Mouse (Mus musculus) heart, embryonic 15.5 days (tissue): Measurements from ENCODE around the gene Pam. TPM values are rescaled to one million over a fixed set of nuclear protein-coding genes. Genes with fewer than 3 reads are reported as not detected.
A peak's percentile ranks its signal among the peaks of the same experiment; 100 is the strongest.

Experiments
- ATAC-seq: fragments of 200-750 bp; cut with Nextera tagmentation; replicated peaks from 2 replicates; pipeline ENCODE4 v1.8.0; 2017; ENCODE audit warnings: low read depth, moderate TSS enrichment; ENCODE audit not compliant: insufficient number of reproducible peaks, insufficient read depth, low FRiP score
- H3K27ac ChIP-seq: fragments of 300-500 bp; sonication (generic); 2 replicates; pipeline ENCODE4 v1.5.1; 2015; ENCODE audit warnings: mild to moderate bottlenecking, inconsistent platforms
- H3K27me3 ChIP-seq: fragments of 300-500 bp; sonication (generic); 2 replicates; pipeline ENCODE4 v1.6.1; 2015; ENCODE audit warnings: inconsistent platforms
- H3K36me3 ChIP-seq: fragments of 300-500 bp; sonication (generic); 2 replicates; pipeline ENCODE4 v1.6.1; 2015; ENCODE audit warnings: mild to moderate bottlenecking, inconsistent platforms
- H3K4me1 ChIP-seq: fragments of 300-500 bp; sonication (generic); replicated peaks from 2 replicates; pipeline ENCODE4 v1.6.1; 2015; ENCODE audit warnings: inconsistent platforms
- H3K4me2 ChIP-seq: fragments of 300-500 bp; sonication (generic); 2 replicates; pipeline ENCODE4 v1.6.1; 2015; ENCODE audit warnings: inconsistent platforms, mild to moderate bottlenecking, moderate library complexity
- H3K4me3 ChIP-seq: fragments of 300-500 bp; sonication (generic); 2 replicates; pipeline ENCODE4 v1.5.1; 2015; ENCODE audit warnings: mild to moderate bottlenecking, inconsistent platforms
- H3K9ac ChIP-seq: fragments of 300-500 bp; sonication (generic); 2 replicates; pipeline ENCODE4 v1.6.1; 2015; ENCODE audit warnings: mild to moderate bottlenecking, inconsistent platforms
- H3K9me3 ChIP-seq: fragments of 300-500 bp; sonication (generic); replicated peaks from 2 replicates; pipeline ENCODE4 v1.6.1; 2016; ENCODE audit warnings: inconsistent platforms
- WGBS: fragments of 180-500 bp; shearing (Covaris S2); methylation state at CpG from one replicate; pipeline ENCODE4 v1.1.7; 2015; ENCODE audit warnings: mixed read lengths; 5-methylcytosine and 5-hydroxymethylcytosine counted together
- polyA plus RNA-seq: library from polyadenylated mRNA; unstranded; fragments of >200 nt; fragmentation: Nextera tagmentation; extraction: Ambion mirVana; gene quantifications from 2 replicates; pipeline ENCODE4 v1.2.1, GENCODE M21; 2015

Gene Pam
- polyA plus RNA-seq, 1 experiment from 2014 or later, result 544 TPM

- H3K4me3 ChIP-seq, result no peak overlapping the region
- no peak overlapping the region for H3K9ac ChIP-seq
- H3K4me2 ChIP-seq, result no peak overlapping the region
- ATAC-seq, result no peak
- 92% methylated on average over 11 of the region's 11 CpGs for WGBS
- peaks cover 10% of the 10 kb centered on the region for H3K4me1 ChIP-seq
- no peaks in the 10 kb centered on the region for H3K36me3 ChIP-seq
- H3K27ac ChIP-seq, result no peak overlapping the region
- no peaks in the 10 kb centered on the region for H3K27me3 ChIP-seq
- no peaks in the 10 kb centered on the region for H3K9me3 ChIP-seq
Measured at GRCm38 (mm10) chr1:98097957-98098729, 2.7 kb upstream of the Pam start.

DNA sequence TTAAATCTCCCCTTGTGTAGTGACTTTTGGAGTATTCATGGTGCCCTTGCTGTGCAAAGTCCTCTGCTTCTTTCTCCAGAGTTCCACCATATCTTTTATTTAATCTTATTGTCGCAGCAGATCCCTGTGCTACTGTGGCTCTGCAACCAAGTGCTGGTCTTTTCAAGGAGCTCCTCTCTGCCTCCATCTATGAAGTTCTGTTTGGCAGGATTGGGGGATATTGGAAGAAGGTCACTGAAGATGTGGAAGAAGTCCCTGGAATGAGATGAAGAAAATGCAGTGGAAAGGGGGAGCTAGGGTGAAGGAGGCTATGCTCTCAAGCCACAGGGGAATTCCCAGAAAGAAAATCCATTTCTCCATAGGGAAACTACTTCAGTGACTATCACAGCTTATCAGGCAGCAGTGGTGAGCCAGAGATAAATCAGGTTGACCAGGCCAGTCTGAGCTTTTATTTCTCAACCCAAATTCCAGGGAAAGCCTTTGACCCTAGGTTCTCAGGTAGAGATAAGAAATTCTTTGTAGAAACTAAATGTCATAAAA, 1.0 kb upstream of the Pam start:
- H3K27ac ChIP-seq, result peak overlapping the region; percentile 96; the same call in 1 of the 2 replicates
- WGBS, result 34% methylated on average over 1 of the region's 1 CpGs
- no peak overlapping the region for H3K9ac ChIP-seq
- H3K36me3 ChIP-seq, result no peaks in the 10 kb centered on the region
- H3K27me3 ChIP-seq, result no peaks in the 10 kb centered on the region
- H3K4me2 ChIP-seq, result peak overlapping the region; percentile 84
- no peaks in the 10 kb centered on the region for H3K9me3 ChIP-seq
- peaks cover 10% of the 10 kb centered on the region for H3K4me1 ChIP-seq
- ATAC-seq, result no peak
- H3K4me3 ChIP-seq, result peak overlapping the region; percentile 94

GRCm38 (mm10) chr1:98095991-98096330, 515 bp upstream of the Pam start:
- Histone ChIP-seq H3K4me3 (peak overlapping the region; percentile 94), H3K27ac (peak overlapping the region; percentile 96), H3K9me3 (no peaks in the 10 kb centered on the region), H3K36me3 (no peaks in the 10 kb centered on the region), H3K27me3 (no peaks in the 10 kb centered on the region), H3K4me1 (peaks cover 11% of the 10 kb centered on the region), H3K9ac (peak overlapping the region; percentile 89), H3K4me2 (peak overlapping the region; percentile 84)
- 23% methylated on average over 9 of the region's 9 CpGs for whole genome bisulfite sequencing
- ATAC-seq, result no peak

- peak overlapping the region; percentile 84 for H3K4me2 ChIP-seq
- H3K9me3 ChIP-seq, result no peaks in the 10 kb centered on the region
- H3K27me3 ChIP-seq, result no peaks in the 10 kb centered on the region
- ATAC-seq, result peak; percentile 40
- peak overlapping the region; percentile 94 for H3K4me3 ChIP-seq
- H3K4me1 ChIP-seq, result peaks cover 15% of the 10 kb centered on the region
- under 1% methylated on average over 20 of the region's 20 CpGs for WGBS
- no peaks in the 10 kb centered on the region for H3K36me3 ChIP-seq
- peak overlapping the region; percentile 89 for H3K9ac ChIP-seq
- peak overlapping the region; percentile 96 for H3K27ac ChIP-seq
Measured at GRCm38 (mm10) chr1:98094811-98095245, 618 bp downstream of the Pam start.

GRCm38 (mm10) chr1:98089336-98089975, 6.0 kb downstream of the Pam start:
- no peaks in the 10 kb centered on the region for H3K9me3 ChIP-seq
- H3K9ac ChIP-seq, result no peak overlapping the region
- H3K27me3 ChIP-seq, result no peaks in the 10 kb centered on the region
- no peak for ATAC-seq
- H3K27ac ChIP-seq, result no peak overlapping the region
- H3K36me3 ChIP-seq, result no peaks in the 10 kb centered on the region
- H3K4me2 ChIP-seq, result no peak overlapping the region
- H3K4me1 ChIP-seq, result peaks cover 22% of the 10 kb centered on the region
- 85% methylated on average over 5 of the region's 5 CpGs for WGBS
- no peak overlapping the region for H3K4me3 ChIP-seq

DNA sequence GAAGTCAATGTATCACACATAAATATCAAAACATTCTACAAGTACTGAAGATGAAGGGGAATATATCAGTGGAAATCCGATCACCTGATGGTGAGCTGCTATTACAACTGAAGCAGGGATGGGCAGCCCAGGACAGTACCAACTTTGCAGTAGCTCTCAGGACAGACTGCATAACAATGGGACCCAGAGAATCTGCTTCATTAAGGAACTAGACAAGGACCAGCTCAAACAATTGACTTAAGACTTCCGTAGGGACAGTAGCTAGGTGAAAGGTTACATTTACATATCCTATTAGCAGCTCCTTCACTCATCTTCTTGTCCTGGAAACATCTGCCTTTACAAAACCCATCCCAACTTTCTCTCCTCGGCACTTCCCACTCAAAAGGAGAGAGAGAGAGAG, 9.0 kb downstream of the Pam start:
- H3K36me3 ChIP-seq, result no peaks in the 10 kb centered on the region
- H3K4me3 ChIP-seq, result no peak overlapping the region
- peaks cover 36% of the 10 kb centered on the region for H3K4me1 ChIP-seq
- no peak overlapping the region for H3K27ac ChIP-seq
- H3K9me3 ChIP-seq, result no peaks in the 10 kb centered on the region
- WGBS, result 64% methylated on average over 3 of the region's 3 CpGs
- no peak overlapping the region for H3K4me2 ChIP-seq
- no peak for ATAC-seq
- H3K27me3 ChIP-seq, result no peaks in the 10 kb centered on the region
- no peak overlapping the region for H3K9ac ChIP-seq

- ATAC-seq, result peak; percentile 80
- H3K9ac ChIP-seq, result no peak overlapping the region
Measured at GRCm38 (mm10) chr1:98084596-98085274, 10.7 kb downstream of the Pam start.

GRCm38 (mm10) chr1:98083508-98083907, 11.9 kb downstream of the Pam start:
- no peak overlapping the region for H3K9ac ChIP-seq
- no peak overlapping the region for H3K4me2 ChIP-seq
- no peaks in the 10 kb centered on the region for H3K36me3 ChIP-seq
- no peaks in the 10 kb centered on the region for H3K9me3 ChIP-seq
- no peaks in the 10 kb centered on the region for H3K27me3 ChIP-seq
- no peak for ATAC-seq
- no peak overlapping the region for H3K4me3 ChIP-seq
- peak overlapping the region; percentile 34 for H3K27ac ChIP-seq
- H3K4me1 ChIP-seq, result peaks cover 42% of the 10 kb centered on the region
- 73% methylated on average over 3 of the region's 3 CpGs for WGBS

More at GRCm38 (mm10) chr1:98084596-98085274, 10.7 kb downstream of the Pam start:
- H3K4me3 ChIP-seq, result no peak overlapping the region
- H3K9me3 ChIP-seq, result no peaks in the 10 kb centered on the region
- H3K27me3 ChIP-seq, result no peaks in the 10 kb centered on the region
- H3K27ac ChIP-seq, result peak overlapping the region; percentile 70
- no peaks in the 10 kb centered on the region for H3K36me3 ChIP-seq
- peak overlapping the region; percentile 33 for H3K4me2 ChIP-seq
- 39% methylated on average over 13 of the region's 13 CpGs for WGBS
- peaks cover 37% of the 10 kb centered on the region for H3K4me1 ChIP-seq

- ATAC-seq, result no peak
- WGBS, result 68% methylated on average over 6 of the region's 6 CpGs
- peak overlapping the region; percentile 34 for H3K27ac ChIP-seq
Measured at GRCm38 (mm10) chr1:98082988-98083387, 12.5 kb downstream of the Pam start.

DNA sequence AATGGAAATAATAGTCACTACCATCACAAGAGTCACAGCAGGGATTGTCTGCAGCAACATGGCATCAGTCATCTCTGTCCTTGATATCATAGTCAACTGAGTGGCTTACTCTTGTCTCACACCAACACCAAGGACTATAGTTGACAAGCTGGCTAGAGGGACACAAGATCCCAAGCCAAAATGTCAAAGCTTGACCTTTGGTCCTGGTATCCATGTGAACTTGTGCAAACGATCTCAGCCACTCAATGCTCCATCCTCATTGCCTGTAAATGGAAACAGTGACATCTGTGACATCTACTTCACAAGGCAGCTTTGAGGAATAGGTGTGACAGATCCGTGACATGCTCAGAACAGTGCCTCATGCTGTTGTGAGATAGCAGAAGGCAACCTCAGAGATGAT, 15.0 kb downstream of the Pam start:
- H3K27me3 ChIP-seq, result no peaks in the 10 kb centered on the region
- H3K4me3 ChIP-seq, result no peak overlapping the region
- no peak overlapping the region for H3K27ac ChIP-seq
- WGBS, result 50% methylated on average over 2 of the region's 2 CpGs
- peaks cover 35% of the 10 kb centered on the region for H3K4me1 ChIP-seq
- ATAC-seq, result no peak
- H3K9ac ChIP-seq, result no peak overlapping the region
- H3K4me2 ChIP-seq, result no peak overlapping the region
- H3K36me3 ChIP-seq, result no peaks in the 10 kb centered on the region
- H3K9me3 ChIP-seq, result no peaks in the 10 kb centered on the region

More at GRCm38 (mm10) chr1:98082988-98083387, 12.5 kb downstream of the Pam start:
- peaks cover 42% of the 10 kb centered on the region for H3K4me1 ChIP-seq
- H3K4me2 ChIP-seq, result no peak overlapping the region
- no peak overlapping the region for H3K4me3 ChIP-seq
- no peaks in the 10 kb centered on the region for H3K36me3 ChIP-seq
- H3K27me3 ChIP-seq, result no peaks in the 10 kb centered on the region
- no peaks in the 10 kb centered on the region for H3K9me3 ChIP-seq
- no peak overlapping the region for H3K9ac ChIP-seq

GRCm38 (mm10) chr1:98079640-98080039, 15.8 kb downstream of the Pam start:
- H3K36me3 ChIP-seq, result no peaks in the 10 kb centered on the region
- H3K4me1 ChIP-seq, result peaks cover 27% of the 10 kb centered on the region
- H3K27me3 ChIP-seq, result no peaks in the 10 kb centered on the region
- H3K27ac ChIP-seq, result peak overlapping the region; percentile 17
- WGBS, result 41% methylated on average over 7 of the region's 7 CpGs
- ATAC-seq, result no peak
- H3K4me3 ChIP-seq, result no peak overlapping the region
- no peak overlapping the region for H3K9ac ChIP-seq
- no peaks in the 10 kb centered on the region for H3K9me3 ChIP-seq
- no peak overlapping the region for H3K4me2 ChIP-seq
